Mouse (Mus musculus) heart, postnatal 0 days (tissue): Measurements from ENCODE around the gene Sirt1. TPM values are rescaled to one million over a fixed set of nuclear protein-coding genes. Genes with fewer than 3 reads are reported as not detected.
A peak's percentile ranks its signal among the peaks of the same experiment; 100 is the strongest.

Source experiments
- ATAC-seq: fragments of 200-750 bp; cut with Nextera tagmentation; 2 replicates; pipeline ENCODE4 v1.8.0; 2017; ENCODE audit warnings: low read depth, moderate number of reproducible peaks, moderate library complexity; ENCODE audit not compliant: insufficient read depth
- DNase-seq: peaks from one replicate; pipeline ENCODE4 v3.0.0-alpha.2; 2016; ENCODE audit warnings: low spot score
- H3K27ac ChIP-seq: fragments of 300-500 bp; sonication (generic); 2 replicates; pipeline ENCODE4 v1.5.1; 2014; ENCODE audit warnings: low read depth, mild to moderate bottlenecking
- H3K27me3 ChIP-seq: fragments of 300-500 bp; sonication (generic); 2 replicates; pipeline ENCODE4 v1.6.1; 2014; ENCODE audit warnings: low read length, mixed read lengths; ENCODE audit not compliant: control insufficient read depth, insufficient read depth
- H3K36me3 ChIP-seq: fragments of 300-500 bp; sonication (generic); replicated peaks from 2 replicates; pipeline ENCODE4 v1.6.1; 2014; ENCODE audit warnings: low read length, mixed read lengths; ENCODE audit not compliant: control insufficient read depth, insufficient read depth
- H3K4me1 ChIP-seq: fragments of 300-500 bp; sonication (generic); 2 replicates; pipeline ENCODE4 v1.6.1; 2014; ENCODE audit warnings: antibody characterized with exemption; ENCODE audit not compliant: control insufficient read depth, insufficient read depth
- H3K4me2 ChIP-seq: fragments of 300-500 bp; sonication (generic); 2 replicates; pipeline ENCODE4 v1.6.1; 2014; ENCODE audit warnings: low read depth, mild to moderate bottlenecking, low read length, moderate library complexity
- H3K4me3 ChIP-seq: fragments of 300-500 bp; sonication (generic); 2 replicates; pipeline ENCODE4 v1.5.1; 2014; ENCODE audit warnings: low read depth, low read length
- H3K9ac ChIP-seq: fragments of 300-500 bp; sonication (generic); replicated peaks from 2 replicates; pipeline ENCODE4 v1.6.1; 2014; ENCODE audit warnings: low read depth, low read length, mixed read lengths
- H3K9me3 ChIP-seq: fragments of 300-500 bp; sonication (generic); replicated peaks from 2 replicates; pipeline ENCODE4 v1.6.1; 2016; ENCODE audit warnings: low read length; ENCODE audit not compliant: control insufficient read depth
- CTCF ChIP-seq: IDR thresholded peaks from 2 replicates; pipeline ENCODE4 v1.5.1; 2016; ENCODE audit warnings: antibody characterized with exemption, control low read depth, low read depth
- EP300 ChIP-seq: IDR thresholded peaks from 2 replicates; pipeline ENCODE4 v1.6.1; 2016; ENCODE audit warnings: antibody characterized with exemption, low read depth
- WGBS: fragments of 180-500 bp; shearing (Covaris S2); extraction: QIAGEN DNeasy Blood & Tissue Kit; methylation state at CpG from one replicate; pipeline ENCODE4 v1.1.7; 2014; 5-methylcytosine and 5-hydroxymethylcytosine counted together
- polyA plus RNA-seq: library from polyadenylated mRNA; unstranded; fragments of >200 nt; fragmentation: Nextera tagmentation; extraction: Ambion mirVana; gene quantifications from 2 replicates; pipeline ENCODE4 v1.2.1, GENCODE M21; 2015
- total RNA-seq: library from RNA; depleted of rRNA; stranded (reverse); fragments of >200 nt; gene quantifications from 2 replicates; pipeline ENCODE4 v1.2.3, GENCODE M21; 2014; ENCODE audit warnings: low replicate concordance

Sirt1 gene
- total and polyA plus RNA-seq, 2 experiments from 2014 or later: 2.1 to 10.7 TPM

GRCm38 (mm10) chr10:63427146-63427545 lies 45.6 kb upstream of the Sirt1 start:
- H3K36me3 ChIP-seq: no peaks in the 10 kb centered on the region
- H3K9ac ChIP-seq: no peak overlapping the region
- no peaks in the 10 kb centered on the region for H3K27me3 ChIP-seq
- no peaks in the 10 kb centered on the region for H3K9me3 ChIP-seq
- H3K4me2 ChIP-seq: no peak overlapping the region
- ATAC-seq (no peak), DNase-seq (no peak)
- no peak overlapping the region for H3K27ac ChIP-seq
- 69% methylated on average over 8 of the region's 8 CpGs for WGBS
- no peak overlapping the region for H3K4me3 ChIP-seq
- no peak for TF ChIP-seq CTCF
- TF ChIP-seq EP300: no peak
- H3K4me1 ChIP-seq: no peaks in the 10 kb centered on the region

- Histone ChIP-seq H3K27me3 (no peaks in the 10 kb centered on the region), H3K9ac (no peak overlapping the region), H3K9me3 (no peaks in the 10 kb centered on the region), H3K27ac (no peak overlapping the region), H3K4me3 (no peak overlapping the region), H3K36me3 (no peaks in the 10 kb centered on the region), H3K4me1 (no peaks in the 10 kb centered on the region), H3K4me2 (no peak overlapping the region)
- DNase-seq: no peak
- ATAC-seq: no peak
- TF ChIP-seq CTCF (peak; percentile 56), EP300 (no peak)
These were observed 42.9 kb upstream of the Sirt1 start for GRCm38 (mm10) chr10:63424475-63424814.

DNA sequence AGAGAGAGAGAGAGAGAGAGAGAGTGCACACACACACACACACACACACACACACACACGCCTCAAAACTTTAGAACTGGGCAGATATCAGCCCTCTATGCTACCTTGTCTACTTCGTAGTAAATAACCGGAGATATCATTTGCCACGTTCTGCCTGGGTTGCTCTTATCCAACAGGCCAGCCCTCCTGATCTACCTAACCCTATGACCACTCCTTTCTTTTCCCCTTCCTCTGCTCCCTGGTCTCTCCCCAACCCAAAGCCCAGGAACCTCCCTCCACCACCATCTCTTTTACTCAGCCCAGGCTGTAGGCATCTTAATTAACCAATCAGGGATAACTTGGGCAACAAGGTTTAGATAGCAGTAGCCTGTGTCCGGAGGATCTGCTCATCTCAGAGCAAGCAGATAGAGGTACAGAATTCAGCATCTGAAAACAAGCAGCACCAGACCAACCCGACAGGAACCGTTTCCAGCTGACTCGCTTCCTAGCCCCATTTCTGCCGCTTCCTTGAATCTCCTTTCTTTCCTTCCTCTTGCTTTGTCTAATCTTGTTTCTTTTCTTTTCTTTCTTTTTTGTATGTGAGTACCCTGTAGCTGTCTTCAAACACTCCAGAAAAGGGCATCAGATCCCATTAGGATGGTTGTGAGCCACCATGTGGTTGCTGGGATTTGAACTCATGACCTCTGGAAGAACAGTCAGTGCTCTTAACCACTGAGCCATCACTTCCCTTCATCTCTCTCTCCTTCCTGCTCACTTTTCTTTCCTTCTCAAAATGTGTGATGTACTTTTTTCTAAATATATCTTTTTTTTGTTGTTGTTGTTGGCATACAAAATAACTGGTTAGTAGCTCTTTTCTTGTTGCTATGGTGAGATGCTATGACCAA lies 42.3 kb upstream of the Sirt1 start:
- no peak overlapping the region for H3K27ac ChIP-seq
- DNase-seq: no peak
- 79% methylated on average over 9 of the region's 9 CpGs for WGBS
- H3K4me1 ChIP-seq: no peaks in the 10 kb centered on the region
- no peaks in the 10 kb centered on the region for H3K36me3 ChIP-seq
- ATAC-seq: no peak
- no peak overlapping the region for H3K4me3 ChIP-seq
- TF ChIP-seq CTCF: no peak
- TF ChIP-seq EP300: no peak
- no peaks in the 10 kb centered on the region for H3K27me3 ChIP-seq
- no peak overlapping the region for H3K4me2 ChIP-seq
- no peaks in the 10 kb centered on the region for H3K9me3 ChIP-seq
- H3K9ac ChIP-seq: no peak overlapping the region

DNA sequence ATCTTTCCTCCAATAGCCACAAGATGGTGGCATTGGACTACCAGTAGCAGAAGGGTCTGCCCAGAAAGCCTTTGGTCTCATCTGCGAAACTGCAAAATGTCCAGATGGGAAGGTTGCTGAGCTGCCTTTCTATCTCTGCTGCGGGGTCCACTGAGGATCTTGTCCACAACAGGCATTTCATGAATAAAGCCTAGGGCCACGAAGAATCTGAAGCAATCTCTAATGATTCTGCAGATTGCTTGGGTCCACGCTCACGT lies 41.2 kb upstream of the Sirt1 start:
- Histone ChIP-seq H3K27ac (no peak overlapping the region), H3K27me3 (no peaks in the 10 kb centered on the region), H3K36me3 (no peaks in the 10 kb centered on the region), H3K4me1 (no peaks in the 10 kb centered on the region), H3K4me3 (no peak overlapping the region), H3K4me2 (no peak overlapping the region), H3K9ac (no peak overlapping the region), H3K9me3 (no peaks in the 10 kb centered on the region)
- TF ChIP-seq EP300 (no peak), CTCF (peak; percentile 51)
- no peak for DNase-seq
- no peak for ATAC-seq
- 83% methylated on average over 5 of the region's 5 CpGs for WGBS

DNA sequence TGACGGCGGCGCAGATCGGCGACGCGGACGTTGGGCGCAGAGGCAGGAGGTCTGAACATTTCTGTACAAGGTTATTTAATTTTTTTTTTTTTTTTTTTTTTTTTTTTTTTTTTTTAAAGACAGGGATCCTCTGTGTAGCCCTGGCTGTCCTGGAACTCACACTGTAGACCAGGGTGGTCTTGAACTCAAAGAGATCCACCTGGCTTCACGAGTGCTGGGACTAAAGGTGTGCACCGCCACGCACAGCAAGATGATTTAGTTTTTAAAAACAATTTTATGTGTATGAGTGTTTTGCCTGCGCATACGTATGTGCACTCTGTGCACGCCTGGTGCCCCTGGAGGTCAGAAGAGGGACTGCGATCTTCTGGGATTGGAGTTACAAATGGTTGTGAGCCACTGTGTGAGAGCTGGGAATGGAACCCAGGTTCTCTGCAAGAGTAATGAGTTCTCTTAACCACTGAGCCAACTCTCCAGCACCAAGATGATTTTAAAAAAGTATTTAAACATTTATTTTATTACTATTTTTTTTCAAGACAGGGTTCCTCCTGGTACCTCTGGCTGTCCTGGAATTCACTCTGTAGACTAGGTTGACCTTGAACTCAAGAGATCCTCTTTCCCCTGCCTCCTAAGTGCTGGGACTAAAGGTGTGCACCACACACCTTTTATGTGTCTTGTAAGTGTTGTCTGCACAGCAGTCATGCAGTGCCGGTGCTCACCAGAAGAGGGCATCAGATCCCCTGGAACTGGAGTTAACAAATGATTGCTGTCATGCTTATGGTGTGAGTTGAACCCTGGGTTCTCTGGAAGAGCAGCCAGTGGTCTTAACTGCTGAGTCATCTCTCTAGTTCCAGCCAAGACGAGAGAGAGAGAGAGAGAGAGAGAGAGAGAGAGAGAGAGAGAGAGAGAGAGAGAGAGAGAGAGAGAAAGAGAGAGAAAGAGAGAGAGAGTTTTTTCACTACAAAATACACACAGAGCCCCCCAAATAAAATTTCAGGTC lies 40.5 kb upstream of the Sirt1 start, which contains the start of gene Gm7075:
TSS of gene Gm7075 (minus strand) at position 51 of the 997 bp plus-strand sequence.
- 85% methylated on average over 18 of the region's 18 CpGs for WGBS
- TF ChIP-seq EP300: no peak
- TF ChIP-seq CTCF: peak; percentile 48
- Histone ChIP-seq H3K36me3 (no peaks in the 10 kb centered on the region), H3K4me1 (no peaks in the 10 kb centered on the region), H3K9ac (no peak within 1 kb of the TSS), H3K9me3 (no peaks in the 10 kb centered on the region), H3K27ac (no peak within 1 kb of the TSS), H3K4me2 (no peak within 1 kb of the TSS), H3K4me3 (no peak within 1 kb of the TSS), H3K27me3 (no peaks in the 10 kb centered on the region)
- DNase-seq: no peak
- no peak for ATAC-seq
